Mouse (Mus musculus) bone marrow macrophage, adult 2 months (primary cell): ENCODE data around the gene Sbno2. TPM values are rescaled to one million over a fixed set of nuclear protein-coding genes. Genes with fewer than 3 reads are reported as not detected.
A peak's percentile ranks its signal among the peaks of the same experiment; 100 is the strongest.

Experiments
- H3K27ac ChIP-seq: 2 replicates; pipeline ENCODE4 v1.5.1; 2012; ENCODE audit warnings: low read depth, low read length; ENCODE audit not compliant: insufficient read depth
- H3K4me1 ChIP-seq: 2 replicates; pipeline ENCODE4 v1.6.1; 2012; ENCODE audit warnings: low read length; ENCODE audit not compliant: control insufficient read depth, insufficient read depth
- H3K4me3 ChIP-seq: 2 replicates; pipeline ENCODE4 v1.5.1; 2012; ENCODE audit warnings: mild to moderate bottlenecking, low read length, moderate library complexity; ENCODE audit not compliant: insufficient read depth
- CTCF ChIP-seq: IDR thresholded peaks from 2 replicates; pipeline ENCODE4 v1.5.1; 2012; ENCODE audit warnings: low read depth, mild to moderate bottlenecking, low read length, moderate library complexity
- POLR2A ChIP-seq: IDR thresholded peaks from 2 replicates; pipeline ENCODE4 v1.6.1; 2012; ENCODE audit warnings: mild to moderate bottlenecking, low read depth, low read length, borderline replicate concordance
- polyA plus RNA-seq: library from polyadenylated mRNA; stranded (reverse); fragments of >200 nt; gene quantifications from 2 replicates; pipeline ENCODE4 v1.2.4, GENCODE M21; 2012; ENCODE audit not compliant: missing spikeins, insufficient read depth, insufficient read length

The Sbno2 gene
- polyA plus RNA-seq, 1 experiment: 54.5 TPM

- Histone ChIP-seq H3K4me3 (peak overlapping the region; percentile 74), H3K4me1 (peaks cover 5% of the 10 kb centered on the region), H3K27ac (peak overlapping the region; percentile 57)
- TF ChIP-seq CTCF: no peak
- no peak for TF ChIP-seq POLR2A
Observed at GRCm38 (mm10) chr10:80142530-80142925, 37.2 kb upstream of the Sbno2 start.

GRCm38 (mm10) chr10:80141786-80142529, 36.6 kb upstream of the Sbno2 start:
- TF ChIP-seq CTCF (no peak), POLR2A (no peak)
- Histone ChIP-seq H3K4me3 (peak overlapping the region; percentile 74), H3K4me1 (peaks cover 4% of the 10 kb centered on the region), H3K27ac (peak overlapping the region; percentile 57)

- H3K27ac ChIP-seq: peak overlapping the region; percentile 23
- H3K4me1 ChIP-seq: peaks cover 4% of the 10 kb centered on the region
- H3K4me3 ChIP-seq: peak overlapping the region; percentile 50
- TF ChIP-seq POLR2A (no peak), CTCF (0 out of 2 replicates have a peak, but pooled peaks have one; percentile 35)
Observed at GRCm38 (mm10) chr10:80141243-80141642, 35.9 kb upstream of the Sbno2 start.

GRCm38 (mm10) chr10:80140666-80141035, 35.3 kb upstream of the Sbno2 start, which contains the start of gene Cbarp:
Cbarp (minus strand) TSS chr10:80140835.
- TF ChIP-seq CTCF (no peak), POLR2A (no peak)
- peaks cover 4% of the 10 kb centered on the region for H3K4me1 ChIP-seq
- peak within 1 kb of the TSS; percentile 50 for H3K4me3 ChIP-seq
- H3K27ac ChIP-seq: peak within 1 kb of the TSS; percentile 23

- no peak overlapping the region for H3K4me3 ChIP-seq
- TF ChIP-seq POLR2A (no peak), CTCF (no peak)
- peaks cover 4% of the 10 kb centered on the region for H3K4me1 ChIP-seq
- no peak overlapping the region for H3K27ac ChIP-seq
Observed at GRCm38 (mm10) chr10:80139975-80140665, 34.7 kb upstream of the Sbno2 start.

GRCm38 (mm10) chr10:80139439-80139775, 34.0 kb upstream of the Sbno2 start:
- TF ChIP-seq CTCF (no peak), POLR2A (no peak)
- H3K27ac ChIP-seq: no peak overlapping the region
- peaks cover 4% of the 10 kb centered on the region for H3K4me1 ChIP-seq
- peak overlapping the region; percentile 60 for H3K4me3 ChIP-seq

- TF ChIP-seq POLR2A (no peak), CTCF (no peak)
- Histone ChIP-seq H3K4me3 (peak within 1 kb of the TSS; percentile 60), H3K27ac (no peak within 1 kb of the TSS), H3K4me1 (peaks cover 4% of the 10 kb centered on the region)
Observed at GRCm38 (mm10) chr10:80138553-80139438, 33.4 kb upstream of the Sbno2 start, which contains the start of gene Atp5d. Atp5d (plus strand) TSS chr10:80138632.

- H3K4me3 ChIP-seq: peak overlapping the region; percentile 60
- peaks cover 6% of the 10 kb centered on the region for H3K4me1 ChIP-seq
- TF ChIP-seq POLR2A (no peak), CTCF (no peak)
Observed at GRCm38 (mm10) chr10:80137626-80138552, 32.5 kb upstream of the Sbno2 start.

GRCm38 (mm10) chr10:80136952-80137625, 31.7 kb upstream of the Sbno2 start:
- TF ChIP-seq POLR2A (no peak), CTCF (no peak)
- Histone ChIP-seq H3K4me3 (no peak overlapping the region), H3K27ac (no peak overlapping the region), H3K4me1 (peaks cover 6% of the 10 kb centered on the region)

More at GRCm38 (mm10) chr10:80137626-80138552, 32.5 kb upstream of the Sbno2 start:
- H3K27ac ChIP-seq: no peak overlapping the region
